Mouse (Mus musculus): ENCODE data around the gene Clybl.

GRCm38 (mm10) chr14:122404596-122405154, 223.2 kb downstream of the Clybl start:
- TF ChIP-seq CTCF (IDR thresholded peaks at IDR 0.05; ENCODE audit: control insufficient read depth, insufficient read depth, insufficient replicate concordance, low read depth, low read length) (no peak), POLR2A (IDR thresholded peaks at IDR 0.05; ENCODE audit: control insufficient read depth, low read depth, low read length) (no peak)

Measured in testis, adult 2 months (tissue).